Mouse (Mus musculus) intestine, embryonic 16.5 days (tissue): ENCODE results near the gene Syn3. TPM values are rescaled to one million over a fixed set of nuclear protein-coding genes. Genes with fewer than 3 reads are reported as not detected.
A peak's percentile ranks its signal among the peaks of the same experiment; 100 is the strongest.

Source experiments
- ATAC-seq: fragments of 200-750 bp; cut with Nextera tagmentation; 2 replicates; pipeline ENCODE4 v1.8.0; 2017; ENCODE audit warnings: moderate TSS enrichment, moderate library complexity
- H3K27ac ChIP-seq: fragments of 300-500 bp; sonication (generic); 2 replicates; pipeline ENCODE4 v1.5.1; 2014; ENCODE audit warnings: mild to moderate bottlenecking, low read length
- H3K27me3 ChIP-seq: fragments of 300-500 bp; sonication (generic); replicated peaks from 2 replicates; pipeline ENCODE4 v1.6.1; 2014; ENCODE audit warnings: low read length, control low read depth, mixed read lengths; ENCODE audit not compliant: control insufficient read depth, insufficient read depth
- H3K36me3 ChIP-seq: fragments of 300-500 bp; sonication (generic); 2 replicates; pipeline ENCODE4 v1.6.1; 2014; ENCODE audit warnings: low read length, control low read depth; ENCODE audit not compliant: control insufficient read depth, insufficient read depth
- H3K4me1 ChIP-seq: fragments of 300-500 bp; sonication (generic); 2 replicates; pipeline ENCODE4 v1.6.1; 2014; ENCODE audit warnings: low read length, control low read depth, mixed read lengths; ENCODE audit not compliant: control insufficient read depth, insufficient read depth
- H3K4me2 ChIP-seq: fragments of 300-500 bp; sonication (generic); 2 replicates; pipeline ENCODE4 v1.6.1; 2014; ENCODE audit warnings: low read depth, low read length, control low read depth
- H3K4me3 ChIP-seq: fragments of 300-500 bp; sonication (generic); 2 replicates; pipeline ENCODE4 v1.5.1; 2014; ENCODE audit warnings: mild to moderate bottlenecking, low read length
- H3K9ac ChIP-seq: fragments of 300-500 bp; sonication (generic); 2 replicates; pipeline ENCODE4 v1.6.1; 2014; ENCODE audit warnings: low read depth, low read length
- H3K9me3 ChIP-seq: fragments of 300-500 bp; sonication (generic); 2 replicates; pipeline ENCODE4 v1.6.1; 2016; ENCODE audit warnings: low read length, control low read depth; ENCODE audit not compliant: control insufficient read depth
- WGBS: fragments of 180-500 bp; shearing (Covaris S2); extraction: QIAGEN DNeasy Blood & Tissue Kit; methylation state at CpG from one replicate; pipeline ENCODE4 v1.1.7; 2014; 5-methylcytosine and 5-hydroxymethylcytosine counted together
- polyA plus RNA-seq: library from polyadenylated mRNA; unstranded; fragments of >200 nt; fragmentation: Nextera tagmentation; extraction: Ambion mirVana; gene quantifications from 2 replicates; pipeline ENCODE4 v1.2.1, GENCODE M21; 2015

Syn3 gene
- polyA plus RNA-seq, 1 experiment from 2014 or later = 2.3 TPM

DNA sequence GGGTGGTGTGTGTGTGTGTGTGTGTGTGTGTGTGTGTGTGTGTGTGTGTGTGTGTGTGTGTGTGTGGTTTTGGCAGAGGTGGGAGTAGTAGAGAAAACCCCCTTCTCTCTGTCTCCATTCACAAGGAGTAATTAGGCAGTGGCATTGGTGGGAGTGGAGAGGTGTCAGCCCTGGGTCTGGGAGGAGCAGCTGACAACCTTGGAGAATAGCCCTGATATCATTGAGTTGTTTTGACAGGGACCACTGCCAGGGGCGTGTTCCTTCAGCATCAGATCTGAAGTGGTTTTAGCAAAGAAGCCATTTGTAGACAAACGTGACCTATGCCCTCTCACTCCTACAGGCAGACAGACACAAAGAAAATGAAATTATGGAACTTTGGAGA lies 195.2 kb downstream of the Syn3 start:
- ATAC-seq = no peak
- Histone ChIP-seq H3K4me3 (no peak overlapping the region), H3K4me1 (peaks cover 16% of the 10 kb centered on the region), H3K27me3 (no peaks in the 10 kb centered on the region), H3K4me2 (peak overlapping the region; percentile 98), H3K27ac (no peak overlapping the region), H3K36me3 (0 out of 2 replicates have a peak, but pooled peaks cover 2% of the 10 kb centered on the region), H3K9ac (0 out of 2 replicates have a peak overlapping the region, but pooled peaks have one; percentile 25), H3K9me3 (no peaks in the 10 kb centered on the region)
- WGBS = 67% methylated on average over 2 of the region's 2 CpGs

- Histone ChIP-seq H3K4me3 (peak overlapping the region; percentile 56), H3K4me2 (peak overlapping the region; percentile 98), H3K9me3 (no peaks in the 10 kb centered on the region), H3K27ac (no peak overlapping the region), H3K4me1 (peaks cover 16% of the 10 kb centered on the region), H3K36me3 (0 out of 2 replicates have a peak, but pooled peaks cover 2% of the 10 kb centered on the region), H3K27me3 (no peaks in the 10 kb centered on the region), H3K9ac (peak overlapping the region; percentile 25; the same call in 1 of the 2 replicates)
- whole genome bisulfite sequencing = 21% methylated on average over 8 of the region's 8 CpGs
- ATAC-seq = peak; percentile 65
These were observed 195.8 kb downstream of the Syn3 start for GRCm38 (mm10) chr10:86302761-86303494.

DNA sequence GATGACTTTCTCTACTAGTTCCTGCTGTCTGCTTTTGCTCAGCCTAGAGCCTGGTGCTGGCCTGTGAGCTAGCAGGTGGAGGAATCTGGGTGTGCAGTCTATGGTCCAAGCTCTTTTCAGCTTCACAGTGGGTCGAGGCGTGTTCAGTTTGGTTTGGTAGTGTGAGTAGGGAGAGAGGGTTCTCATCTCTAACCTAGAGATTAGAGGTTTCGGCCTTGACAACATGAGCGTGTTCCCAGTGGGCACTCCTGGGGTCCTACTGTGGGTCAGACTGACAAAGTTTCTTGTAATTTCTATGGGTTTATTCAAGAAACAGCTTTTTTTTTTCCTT lies 196.4 kb downstream of the Syn3 start:
- Histone ChIP-seq H3K27me3 (no peaks in the 10 kb centered on the region), H3K36me3 (0 out of 2 replicates have a peak, but pooled peaks cover 2% of the 10 kb centered on the region), H3K4me1 (peaks cover 16% of the 10 kb centered on the region), H3K4me3 (peak overlapping the region; percentile 56), H3K9ac (peak overlapping the region; percentile 83), H3K9me3 (no peaks in the 10 kb centered on the region), H3K27ac (no peak overlapping the region; the same call in 1 of the 2 replicates), H3K4me2 (peak overlapping the region; percentile 98)
- 54% methylated on average over 4 of the region's 4 CpGs for WGBS
- ATAC-seq = no peak

- H3K4me3 ChIP-seq = peak overlapping the region; percentile 56
- H3K27ac ChIP-seq = peak overlapping the region; percentile 11
- H3K4me1 ChIP-seq = peaks cover 16% of the 10 kb centered on the region
- no peaks in the 10 kb centered on the region for H3K27me3 ChIP-seq
- H3K9ac ChIP-seq = peak overlapping the region; percentile 83
- no peaks in the 10 kb centered on the region for H3K9me3 ChIP-seq
- peak overlapping the region; percentile 98 for H3K4me2 ChIP-seq
- ATAC-seq = 0 out of 2 replicates have a peak, but pooled peaks have one; percentile 3
- 22% methylated on average over 4 of the region's 4 CpGs for WGBS
- H3K36me3 ChIP-seq = 0 out of 2 replicates have a peak, but pooled peaks cover under 1% of the 10 kb centered on the region
These were observed 196.9 kb downstream of the Syn3 start for GRCm38 (mm10) chr10:86301593-86302317.

- H3K4me2 ChIP-seq = peak overlapping the region; percentile 98
- peak overlapping the region; percentile 83 for H3K9ac ChIP-seq
- WGBS = 0% methylated on average over 10 of the region's 10 CpGs
- no peaks in the 10 kb centered on the region for H3K27me3 ChIP-seq
- no peaks in the 10 kb centered on the region for H3K36me3 ChIP-seq
- ATAC-seq = 0 out of 2 replicates have a peak, but pooled peaks have one; percentile 14
- peak overlapping the region; percentile 56 for H3K4me3 ChIP-seq
- H3K4me1 ChIP-seq = peaks cover 16% of the 10 kb centered on the region
- peak overlapping the region; percentile 11 for H3K27ac ChIP-seq
- H3K9me3 ChIP-seq = no peaks in the 10 kb centered on the region
These were observed 197.6 kb downstream of the Syn3 start for GRCm38 (mm10) chr10:86301117-86301490.

- Histone ChIP-seq H3K27me3 (no peaks in the 10 kb centered on the region), H3K27ac (peak within 1 kb of the TSS; percentile 11), H3K4me2 (peak within 1 kb of the TSS; percentile 98), H3K36me3 (no peaks in the 10 kb centered on the region), H3K4me1 (peaks cover 21% of the 10 kb centered on the region), H3K4me3 (peak within 1 kb of the TSS; percentile 56), H3K9ac (peak within 1 kb of the TSS; percentile 83), H3K9me3 (no peaks in the 10 kb centered on the region)
- 1% methylated on average over 58 of the region's 65 CpGs for WGBS
- peak; percentile 79 for ATAC-seq
These were observed 198.2 kb downstream of the Syn3 start, which contains the start of gene Timp3 for GRCm38 (mm10) chr10:86300293-86301116. Gene Timp3, plus strand, starts transcription at chr10:86300372.

DNA sequence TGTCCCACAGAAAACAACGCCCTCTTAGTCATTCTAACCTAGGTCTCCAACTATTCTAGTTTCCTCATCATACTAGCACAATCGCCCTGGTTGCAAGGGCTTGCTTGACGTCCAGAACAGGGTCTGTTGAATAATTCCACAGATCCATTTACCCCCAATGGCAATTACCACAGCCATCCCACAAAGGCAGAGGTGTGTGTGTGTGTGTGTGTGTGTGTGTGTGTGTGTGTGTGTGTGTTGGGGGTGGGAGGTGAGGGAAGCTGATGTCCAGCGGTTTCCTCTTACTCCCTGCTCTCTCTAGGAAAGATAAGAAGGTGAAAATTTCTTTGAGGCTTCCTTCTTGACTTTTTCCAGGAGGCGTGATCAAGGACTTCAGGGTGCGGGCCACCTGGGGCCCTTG lies 198.9 kb downstream of the Syn3 start:
- Histone ChIP-seq H3K4me2 (peak overlapping the region; percentile 98), H3K4me3 (peak overlapping the region; percentile 56), H3K4me1 (peaks cover 27% of the 10 kb centered on the region), H3K36me3 (no peaks in the 10 kb centered on the region), H3K27ac (no peak overlapping the region), H3K9ac (peak overlapping the region; percentile 83), H3K27me3 (no peaks in the 10 kb centered on the region), H3K9me3 (no peaks in the 10 kb centered on the region)
- WGBS = 38% methylated on average over 6 of the region's 6 CpGs
- ATAC-seq = no peak

GRCm38 (mm10) chr10:86298326-86298725 lies 200.4 kb downstream of the Syn3 start:
- no peak overlapping the region for H3K27ac ChIP-seq
- no peak overlapping the region for H3K4me3 ChIP-seq
- H3K9ac ChIP-seq = no peak overlapping the region
- 82% methylated on average over 6 of the region's 6 CpGs for WGBS
- H3K36me3 ChIP-seq = no peaks in the 10 kb centered on the region
- H3K4me2 ChIP-seq = no peak overlapping the region
- no peak for ATAC-seq
- H3K27me3 ChIP-seq = no peaks in the 10 kb centered on the region
- peaks cover 27% of the 10 kb centered on the region for H3K4me1 ChIP-seq
- no peaks in the 10 kb centered on the region for H3K9me3 ChIP-seq

DNA sequence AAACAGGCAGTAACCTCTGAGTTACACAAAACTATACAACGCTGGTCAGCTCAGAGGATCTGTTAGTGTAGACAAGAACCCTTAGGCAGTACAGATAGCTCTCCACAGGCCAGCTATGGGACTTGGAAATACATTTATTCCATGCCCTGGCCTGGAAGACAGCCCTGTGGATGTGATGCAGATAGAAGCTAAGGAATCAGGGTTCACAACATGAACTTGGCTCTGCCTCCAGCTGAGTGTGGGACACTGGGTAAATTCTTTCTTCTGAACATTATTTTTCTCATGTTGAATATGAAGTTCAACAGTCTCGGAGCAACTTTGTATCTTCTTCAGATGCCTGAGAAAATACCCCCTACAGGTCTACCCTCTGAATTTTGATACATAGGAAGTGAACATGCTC lies 201.4 kb downstream of the Syn3 start:
- Histone ChIP-seq H3K4me3 (no peak overlapping the region), H3K9ac (no peak overlapping the region), H3K27me3 (no peaks in the 10 kb centered on the region), H3K4me2 (no peak overlapping the region), H3K36me3 (no peaks in the 10 kb centered on the region), H3K9me3 (no peaks in the 10 kb centered on the region), H3K27ac (no peak overlapping the region), H3K4me1 (peaks cover 21% of the 10 kb centered on the region)
- no peak for ATAC-seq
- 80% methylated on average over 2 of the region's 2 CpGs for WGBS
